Mouse (Mus musculus) adrenal gland, adult (tissue): ENCODE data around the gene Pradc1.
A peak's percentile ranks its signal among the peaks of the same experiment; 100 is the strongest.

Source experiments
- DNase-seq, 2 experiments: peaks; one replicate each; pipeline ENCODE4 v3.0.0; 2022 to 2023; ENCODE audit warnings: low spot score in 1 of 2; ENCODE audit not compliant: inconsistent age in 2 of 2

The Pradc1 gene

GRCm38 (mm10) chr6:85451664-85452410 is at the start of gene Pradc1:
Pradc1 (minus strand) TSS chr6:85451970.
- peak; percentile 99 to 100 for DNase-seq

DNA sequence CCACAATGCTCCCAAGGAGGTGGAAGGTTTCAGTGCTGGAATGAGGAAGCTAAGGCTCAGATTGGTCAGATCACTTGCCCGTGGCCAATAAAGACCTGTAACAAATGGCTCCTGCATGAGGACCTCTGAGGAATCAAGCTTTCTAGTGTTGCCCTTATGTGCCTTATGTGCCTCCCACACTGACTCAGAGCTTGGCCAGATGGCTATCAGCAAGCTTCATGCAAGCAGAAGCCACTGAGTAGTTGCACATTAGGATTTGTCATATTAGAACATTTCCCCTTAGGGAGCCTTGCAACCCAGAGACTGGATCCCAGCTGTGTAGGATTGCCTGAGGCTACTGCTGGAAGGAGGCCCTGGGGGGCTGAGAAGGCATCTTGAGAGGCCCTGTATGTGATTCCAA is 48.6 kb upstream of the Pradc1 start:
- DNase-seq: no peak

GRCm38 (mm10) chr6:85498147-85498546 is 46.4 kb upstream of the Pradc1 start:
- DNase-seq: no peak

DNA sequence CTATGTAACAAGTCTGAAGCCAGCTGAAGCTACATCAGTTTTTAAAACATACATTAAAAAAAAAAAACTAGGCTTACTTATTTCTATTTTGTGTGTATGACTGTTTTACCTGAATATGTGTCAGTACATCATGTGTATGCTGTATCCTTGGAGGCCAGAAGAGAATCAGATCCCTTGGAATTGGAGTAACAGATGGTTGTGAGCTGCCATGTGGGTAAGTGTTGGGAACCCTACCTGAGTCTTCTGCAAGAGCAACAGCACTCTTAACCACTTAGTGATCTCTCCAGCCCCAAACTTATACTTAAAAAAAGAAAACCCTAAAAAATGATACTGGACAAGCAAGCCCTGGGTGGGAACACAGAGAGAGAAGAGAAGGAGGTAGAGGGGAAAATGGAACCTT is 45.2 kb upstream of the Pradc1 start:
- no peak for DNase-seq

DNA sequence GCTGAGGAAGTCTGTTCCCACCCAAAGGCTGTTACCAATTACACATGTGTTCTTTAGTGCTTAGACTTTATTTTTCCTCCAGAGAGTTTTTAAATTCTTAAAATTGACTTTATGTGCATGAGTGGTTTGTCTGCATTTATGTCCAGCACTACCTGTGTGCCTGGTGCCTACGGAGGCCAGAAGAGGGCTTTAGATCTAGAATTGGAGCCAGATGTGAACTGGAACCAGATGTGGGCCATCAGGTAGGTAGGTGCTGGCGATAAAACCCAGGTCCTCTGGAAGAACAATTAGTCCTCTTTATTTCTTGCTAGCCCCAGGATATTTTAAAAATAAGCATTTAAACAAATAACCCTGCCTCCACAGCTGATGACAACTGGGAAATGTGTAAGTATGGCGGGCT is 39.8 kb upstream of the Pradc1 start:
- DNase-seq: no peak

DNA sequence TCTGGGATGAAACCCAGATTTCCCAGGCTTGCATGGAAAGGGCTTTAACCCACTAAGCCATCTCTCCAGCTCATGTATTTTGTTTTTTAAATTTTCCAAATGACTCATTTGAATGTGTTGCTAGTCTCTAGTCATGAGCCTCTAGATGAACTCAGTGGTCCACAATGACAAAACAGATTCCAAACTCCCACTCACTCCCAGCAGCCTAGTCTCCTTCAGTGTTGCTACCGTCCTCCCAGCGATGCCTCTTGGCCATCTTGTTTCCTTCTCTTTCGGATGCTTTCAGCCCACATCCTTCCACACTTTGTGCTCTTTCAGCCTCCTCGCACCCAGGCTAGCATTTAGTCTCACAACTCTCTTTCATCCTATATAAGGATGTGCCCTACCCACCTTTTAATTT is 38.5 kb upstream of the Pradc1 start:
- DNase-seq: no peak

- no peak for DNase-seq
Observed at GRCm38 (mm10) chr6:85489717-85490116, 37.9 kb upstream of the Pradc1 start.

DNA sequence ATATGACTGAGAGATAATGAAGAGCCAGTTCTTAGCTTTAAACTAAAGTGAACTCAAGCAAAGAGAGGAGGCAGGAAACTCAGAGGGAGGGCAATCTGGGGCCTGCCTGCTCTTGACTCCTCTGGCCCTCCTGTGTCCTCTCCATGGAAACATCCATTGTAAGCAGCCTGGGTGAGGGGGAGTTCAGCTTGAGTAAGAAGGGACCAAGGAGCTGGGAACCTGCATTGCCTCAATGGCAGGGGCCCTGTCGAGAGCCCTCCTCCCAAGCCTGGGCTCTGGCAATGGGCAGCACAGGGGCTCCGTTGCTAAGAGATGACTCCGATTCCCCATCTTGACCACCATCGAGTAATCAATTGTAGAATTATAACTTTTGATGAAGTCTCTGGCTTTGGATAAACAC is 36.7 kb upstream of the Pradc1 start:
- no peak for DNase-seq

DNA sequence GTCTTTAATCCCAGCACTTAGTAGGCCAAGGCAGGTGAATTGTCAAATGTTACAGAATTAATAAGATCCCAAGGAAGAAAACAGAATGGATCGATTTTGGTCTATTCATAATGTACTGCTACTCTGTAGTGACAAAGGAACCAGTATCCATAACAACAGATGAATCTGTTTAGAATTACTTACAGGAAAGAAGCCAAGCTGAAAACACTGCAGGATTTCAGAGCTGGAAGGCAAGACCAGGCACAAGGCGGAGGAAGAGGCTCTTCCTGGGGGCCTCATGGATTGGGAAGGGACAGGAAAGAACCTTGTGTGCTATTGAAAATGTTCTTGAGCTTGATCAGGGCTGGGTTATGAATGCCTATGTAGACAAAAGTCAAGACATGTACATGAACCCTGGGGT is 34.0 kb upstream of the Pradc1 start:
- DNase-seq: no peak

- DNase-seq: no peak
Observed at GRCm38 (mm10) chr6:85483843-85484721, 32.3 kb upstream of the Pradc1 start.

GRCm38 (mm10) chr6:85480685-85481084 is 28.9 kb upstream of the Pradc1 start:
- no peak for DNase-seq

DNA sequence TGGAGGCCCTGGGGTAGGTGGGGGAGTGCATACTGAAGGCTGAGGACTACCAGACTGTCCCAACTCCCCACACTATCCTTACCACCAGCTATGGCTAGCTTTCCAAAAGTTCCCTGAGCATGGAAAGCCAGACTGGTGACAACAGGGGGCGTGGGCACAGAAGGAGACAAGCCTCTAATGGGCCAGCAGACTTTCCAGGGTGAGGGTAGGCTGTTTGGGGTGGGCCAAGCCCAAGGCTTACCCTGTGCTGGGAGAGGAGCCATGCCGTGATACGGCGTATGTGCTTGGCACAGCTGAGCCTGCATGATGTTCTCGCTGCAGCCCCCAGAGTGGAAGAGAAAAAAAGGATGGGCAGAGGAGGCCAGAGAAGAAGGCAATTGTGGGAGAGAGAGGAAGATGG is 28.2 kb upstream of the Pradc1 start:
- no peak for DNase-seq

GRCm38 (mm10) chr6:85478416-85478815 is 26.6 kb upstream of the Pradc1 start:
- no peak for DNase-seq

DNA sequence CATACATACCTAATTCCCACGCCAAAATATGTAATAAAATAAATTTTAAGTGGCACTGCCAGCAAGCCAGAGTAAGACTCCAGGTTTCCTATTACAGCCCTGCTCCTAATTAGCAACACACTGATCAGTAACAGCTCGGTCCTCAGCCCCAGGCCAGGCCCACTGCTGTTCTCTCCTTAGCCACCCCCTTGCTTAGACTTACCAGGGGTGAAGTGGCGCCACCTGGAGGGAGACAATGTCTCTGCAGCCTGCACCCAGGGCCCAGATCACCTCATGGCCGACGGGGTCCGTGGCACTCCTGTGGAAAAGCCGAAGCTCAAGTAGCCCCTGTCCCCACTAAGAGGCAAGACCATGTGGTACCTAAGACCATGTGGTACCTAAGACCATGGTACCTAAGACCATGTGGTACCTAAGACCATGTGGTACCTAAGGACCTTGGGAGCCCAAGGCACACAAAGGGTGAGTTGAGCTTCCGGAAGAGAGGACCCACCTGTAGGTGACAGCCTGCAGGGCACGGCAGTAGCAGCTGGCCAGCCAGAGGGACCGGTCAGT is 25.7 kb upstream of the Pradc1 start:
- DNase-seq: peak; percentile 27 to 74

GRCm38 (mm10) chr6:85475581-85475980 is 23.8 kb upstream of the Pradc1 start:
- DNase-seq: no peak

- DNase-seq: no peak
Observed at GRCm38 (mm10) chr6:85472542-85472941, 20.8 kb upstream of the Pradc1 start.

- DNase-seq: no peak
Observed at GRCm38 (mm10) chr6:85471962-85472361, 20.2 kb upstream of the Pradc1 start.

DNA sequence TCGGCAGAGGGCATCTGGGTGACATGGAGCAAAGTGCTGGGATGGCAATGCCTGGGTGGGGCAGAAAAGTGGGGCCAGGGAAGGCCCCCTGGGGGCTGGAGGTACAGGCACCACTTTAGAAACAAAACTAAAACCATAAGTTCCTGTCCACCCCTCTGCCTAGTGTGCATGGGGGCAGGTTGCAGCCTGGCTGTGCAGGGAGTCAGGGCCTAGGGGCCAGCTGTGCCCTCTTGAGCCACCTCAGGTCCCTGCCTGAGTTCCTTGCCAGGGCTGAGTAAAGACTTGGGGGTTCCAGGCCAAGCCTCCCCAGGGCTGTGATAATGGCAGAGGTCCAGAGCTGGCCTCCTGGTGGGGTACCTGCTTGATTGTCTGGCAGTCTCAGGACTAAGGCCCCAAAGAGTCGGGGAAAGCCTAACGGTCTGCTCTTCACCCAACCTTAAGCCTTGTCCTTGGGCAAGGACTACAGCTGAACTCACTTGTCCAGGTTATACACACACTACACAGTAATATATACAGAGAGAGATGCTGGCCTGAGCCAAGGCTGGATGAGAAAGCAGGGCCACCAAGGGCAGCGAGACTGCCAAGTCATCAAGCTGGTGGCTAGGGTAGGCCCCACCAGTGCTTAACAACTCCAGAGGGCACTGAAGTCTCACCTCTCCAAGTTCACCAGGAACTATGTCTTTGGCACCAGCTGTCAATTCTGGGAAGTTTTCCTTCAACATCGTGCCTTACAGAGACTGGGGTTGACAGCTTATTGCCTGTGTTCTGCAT is 18.1 kb upstream of the Pradc1 start:
- DNase-seq: peak in 1 of 2 experiments; percentile 90

DNA sequence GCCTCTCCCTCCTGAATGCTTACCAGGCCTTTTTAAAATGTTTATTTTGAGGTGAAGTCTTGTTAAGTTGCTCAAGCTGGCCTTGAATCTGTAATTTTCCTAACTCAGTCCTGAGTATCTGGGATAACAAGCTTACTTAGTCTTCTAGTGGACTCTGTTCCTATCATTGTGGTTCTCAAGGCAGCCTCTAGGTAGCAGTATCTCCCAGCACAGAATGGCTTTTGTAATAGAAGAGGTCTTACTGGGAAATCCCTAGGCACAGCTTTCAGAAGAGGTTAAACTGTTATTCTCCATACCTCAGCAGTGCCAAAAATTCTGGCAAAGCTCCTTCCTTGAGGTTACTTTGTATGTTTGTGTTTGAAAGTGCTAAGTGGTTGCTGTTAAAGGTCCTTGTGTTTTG is 13.6 kb upstream of the Pradc1 start:
- DNase-seq: no peak

DNA sequence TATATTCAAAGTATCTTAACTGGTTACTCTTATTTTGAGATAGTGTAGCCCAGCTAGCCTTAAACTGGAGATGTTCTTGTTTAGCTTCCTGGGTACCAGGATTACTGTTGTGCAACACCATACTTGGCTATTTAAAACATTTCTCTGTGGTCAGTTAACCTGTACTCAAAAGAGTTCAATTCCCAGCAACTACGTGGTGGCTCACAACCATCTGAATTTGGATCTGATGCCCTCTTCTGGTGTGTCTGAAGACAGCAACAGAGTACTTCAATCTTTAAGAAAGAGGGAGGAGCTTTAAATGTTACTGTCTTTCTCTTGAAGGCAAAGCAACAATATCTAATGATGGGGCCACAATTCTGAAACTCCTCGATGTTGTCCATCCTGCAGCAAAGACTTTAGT is 7.9 kb upstream of the Pradc1 start:
- DNase-seq: no peak

DNA sequence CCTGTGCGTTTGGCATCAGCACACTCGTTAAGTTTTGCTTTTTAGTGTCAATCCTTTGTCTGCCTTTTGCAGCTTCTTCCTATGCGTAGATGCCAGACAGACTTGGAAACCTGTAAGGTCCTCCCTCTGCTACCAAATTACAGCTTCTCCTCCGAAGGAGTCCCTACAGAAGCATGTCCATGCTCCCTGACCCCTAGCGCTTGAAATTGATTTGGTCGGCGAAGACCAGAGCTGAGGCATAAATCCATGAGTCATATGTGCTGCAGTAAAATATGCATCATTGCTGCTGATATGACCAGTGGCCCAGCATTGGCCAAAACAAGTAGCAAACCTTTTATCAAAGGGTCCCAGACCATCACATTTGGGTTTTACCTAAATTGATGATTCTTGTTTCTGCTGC is 1.0 kb upstream of the Pradc1 start:
- peak; percentile 53 to 81 for DNase-seq

DNA sequence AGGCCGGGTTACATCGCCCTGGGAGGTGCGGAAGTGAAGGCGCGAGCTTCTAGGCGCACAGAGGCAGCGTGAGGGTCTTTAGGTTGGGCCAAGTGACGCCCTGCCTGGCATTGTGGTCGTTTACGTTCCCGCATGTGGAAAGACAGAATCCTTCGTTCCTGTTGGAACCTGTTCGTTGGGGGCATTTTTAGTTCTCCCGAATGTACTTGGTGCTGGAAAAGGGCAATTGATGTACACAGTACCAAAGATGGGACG is 568 bp upstream of the Pradc1 start:
- no peak for DNase-seq
